In the genomic region with DNA sequence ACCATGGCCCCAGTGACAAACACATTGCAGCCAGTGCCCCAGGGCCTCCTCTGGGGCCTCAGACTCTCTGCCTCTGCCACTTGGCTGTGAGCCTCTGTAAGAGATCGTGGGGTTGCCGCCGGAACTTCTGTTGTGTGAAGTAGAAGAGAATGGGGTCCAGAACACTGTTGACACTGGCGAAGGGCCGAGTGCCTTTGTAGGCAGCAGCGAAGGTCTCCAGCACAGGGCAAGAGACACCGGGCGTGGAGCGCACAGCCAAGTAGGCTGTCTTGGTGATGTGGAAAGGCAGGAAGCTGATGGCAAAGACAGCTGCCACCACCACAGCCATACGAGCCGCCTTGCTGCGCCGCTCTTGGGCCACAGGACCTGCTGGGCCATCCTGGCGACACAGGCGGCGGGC, we compare ENCODE assay signal across 26 mouse cellular contexts. TPM values are rescaled to one million over a fixed set of nuclear protein-coding genes. Genes with fewer than 3 reads are reported as not detected.
DNase-seq lines count a peak whose midpoint lies in the region; ATAC-seq lines count a peak whose summit lies in the region.
"Had no signal": no experiment of that assay in that cellular context is flagged by ENCODE, and none has a peak within 500 bp of the region (broad histone marks: within the 10 kb centered on the region; RNA-seq: fewer than 3 reads in every experiment).

No protein-coding gene starts in this region.

- WGBS in kidney, embryonic 16.5 days: 87% methylated on average over 16 of the region's 16 CpGs
- 92% methylated on average over 16 of the region's 16 CpGs for WGBS in midbrain, embryonic 10.5 days
- 88% methylated on average over 16 of the region's 16 CpGs for WGBS in midbrain, embryonic 15.5 days

- H3K4me2 ChIP-seq in kidney, embryonic 16.5 days (replicated peaks; ENCODE audit: low read depth, low read length): no peak overlapping the region
- H3K4me2 ChIP-seq in midbrain, embryonic 15.5 days: no peak overlapping the region
- H3K4me2 ChIP-seq: forebrain, embryonic 15.5 days; heart, embryonic 13.5 days; limb, embryonic 15.5 days; liver, embryonic 13.5 days; midbrain, embryonic 13.5 days had no signal

- no peak overlapping the region for H3K4me3 ChIP-seq in kidney, embryonic 16.5 days (ENCODE audit: low read length)
- 0 out of 2 replicates have a peak overlapping the region, but pooled peaks have one; percentile 9 for H3K4me3 ChIP-seq in midbrain, embryonic 10.5 days
- H3K4me3 ChIP-seq in midbrain, embryonic 15.5 days: no peak overlapping the region
- H3K4me3 ChIP-seq: forebrain, embryonic 15.5 days; heart, embryonic 13.5 days; limb, embryonic 15.5 days; liver, embryonic 13.5 days; midbrain, embryonic 13.5 days had no signal

- H3K27me3 ChIP-seq in kidney, embryonic 16.5 days (ENCODE audit: insufficient read depth, low read length): no peaks in the 10 kb centered on the region
- H3K27me3 ChIP-seq in midbrain, embryonic 10.5 days (ENCODE audit: low read depth, poor library complexity, severe bottlenecking): peaks cover 11% of the 10 kb centered on the region
- peaks cover 3% of the 10 kb centered on the region for H3K27me3 ChIP-seq in midbrain, embryonic 15.5 days (replicated peaks)
- H3K27me3 ChIP-seq: forebrain, embryonic 15.5 days; limb, embryonic 15.5 days had no signal

- H3K36me3 ChIP-seq in kidney, embryonic 16.5 days (ENCODE audit: insufficient read depth, low read length): no peaks in the 10 kb centered on the region
- H3K36me3 ChIP-seq in midbrain, embryonic 10.5 days: no peaks in the 10 kb centered on the region
- H3K36me3 ChIP-seq in midbrain, embryonic 15.5 days (replicated peaks): no peaks in the 10 kb centered on the region
- H3K36me3 ChIP-seq: forebrain, embryonic 15.5 days; heart, embryonic 13.5 days; limb, embryonic 15.5 days; liver, embryonic 13.5 days; midbrain, embryonic 13.5 days had no signal

- peak overlapping the region; percentile 9; the same call in 1 of the 2 replicates for H3K9ac ChIP-seq in kidney, embryonic 16.5 days (replicated peaks; ENCODE audit: low read length)
- H3K9ac ChIP-seq in midbrain, embryonic 15.5 days: no peak overlapping the region
- H3K9ac ChIP-seq: forebrain, embryonic 15.5 days; heart, embryonic 13.5 days; limb, embryonic 15.5 days; liver, embryonic 13.5 days; midbrain, embryonic 13.5 days had no signal

- peaks cover 12% of the 10 kb centered on the region for H3K4me1 ChIP-seq in kidney, embryonic 16.5 days (ENCODE audit: insufficient read depth, low read length)
- H3K4me1 ChIP-seq in midbrain, embryonic 10.5 days: peaks cover 6% of the 10 kb centered on the region
- H3K4me1 ChIP-seq in midbrain, embryonic 15.5 days: no peaks in the 10 kb centered on the region

- H3K27ac ChIP-seq in kidney, embryonic 16.5 days (ENCODE audit: low read length): no peak overlapping the region
- H3K27ac ChIP-seq in midbrain, embryonic 10.5 days (replicated peaks): 0 out of 2 replicates have a peak overlapping the region, but pooled peaks have one; percentile 13
- no peak overlapping the region for H3K27ac ChIP-seq in midbrain, embryonic 15.5 days
- H3K27ac ChIP-seq: forebrain, embryonic 15.5 days; heart, embryonic 13.5 days; limb, embryonic 15.5 days; liver, embryonic 13.5 days; midbrain, embryonic 13.5 days; stomach, postnatal 0 days had no signal

- no peaks in the 10 kb centered on the region for H3K9me3 ChIP-seq in kidney, embryonic 16.5 days (ENCODE audit: low read length)
- no peaks in the 10 kb centered on the region for H3K9me3 ChIP-seq in midbrain, embryonic 10.5 days (replicated peaks)
- H3K9me3 ChIP-seq in midbrain, embryonic 15.5 days: no peaks in the 10 kb centered on the region
- H3K9me3 ChIP-seq: forebrain, embryonic 15.5 days; heart, embryonic 13.5 days; limb, embryonic 15.5 days; liver, embryonic 13.5 days; midbrain, embryonic 13.5 days had no signal

- no peak for ATAC-seq in kidney, embryonic 16.5 days (ENCODE audit: low FRiP score, low TSS enrichment)
- no peak for ATAC-seq in midbrain, embryonic 15.5 days (replicated peaks)
- ATAC-seq: activated CD4-positive, CD25-positive, alpha-beta regulatory T cell, adult 4 months; forebrain, embryonic 15.5 days; intestine, embryonic 16.5 days; midbrain, embryonic 13.5 days had no signal

- DNase-seq in adrenal gland, postnatal 14 days: peak; percentile 3
- no peak for DNase-seq in adrenal gland, postnatal 25 days
- DNase-seq in kidney, adult 11 months: no peak
- no peak for DNase-seq in midbrain, embryonic 10.5 days (ENCODE audit: low spot score)
- peak; percentile 16 for DNase-seq in fat pad, adult 2 months (ENCODE audit: extremely low read depth, low read depth, low spot score)
- no peak for DNase-seq in gastrocnemius, postnatal 10 days
- DNase-seq: adrenal gland, adult 8-10 months; cerebellum, adult 11-12 months; heart, postnatal 10 days; kidney, adult 9 months; kidney, postnatal 14 days; liver, embryonic 13.5 days; right cerebral cortex, adult 18-20 months; thymus, adult 18-20 months; thymus, postnatal 25 days had no signal

RNA-seq across cellular contexts. Expression of gene Arhgef17, which starts 6.2 kb away (rescaled TPM):
- 43.9 and 47.2 TPM in 2 replicates for total RNA-seq in adrenal gland, postnatal 14 days (2021)
- total RNA-seq in adrenal gland, postnatal 25 days (2021): 76.1 and 81.2 TPM in 2 replicates
- polyA plus RNA-seq in kidney, embryonic 16.5 days (2015; fragmentation: Nextera tagmentation; extraction: Ambion mirVana): 10.7 and 10.8 TPM in 2 replicates
- 6.4 and 7.1 TPM in 2 replicates for polyA plus RNA-seq in midbrain, embryonic 10.5 days (2016; fragmentation: Nextera tagmentation; extraction: Ambion mirVana)
- polyA plus RNA-seq in midbrain, embryonic 15.5 days (2015; fragmentation: Nextera tagmentation; extraction: Ambion mirVana): 13.9 and 14.4 TPM in 2 replicates
- 10 to 100 TPM; 29.6 to 35.5 TPM for total RNA-seq in gastrocnemius, postnatal 10 days (2021)
- total RNA-seq: neutrophil, adult 5-6 weeks had no signal

RNA-seq across cellular contexts. Expression of gene P2ry6, which starts 36.3 kb away (rescaled TPM):
- total RNA-seq in adrenal gland, postnatal 14 days (2021): 2.4 and 4.8 TPM in 2 replicates
- 5.8 and 9.5 TPM in 2 replicates for total RNA-seq in adrenal gland, postnatal 25 days (2021)
- 4.8 and 5.2 TPM in 2 replicates for polyA plus RNA-seq in kidney, embryonic 16.5 days (2015; fragmentation: Nextera tagmentation; extraction: Ambion mirVana)
- 1.8 and 2.4 TPM in 2 replicates for polyA plus RNA-seq in midbrain, embryonic 10.5 days (2016; fragmentation: Nextera tagmentation; extraction: Ambion mirVana)
- 3.2 and 3.6 TPM in 2 replicates for polyA plus RNA-seq in midbrain, embryonic 15.5 days (2015; fragmentation: Nextera tagmentation; extraction: Ambion mirVana)
- 1 to 10 TPM; 2.3 to 4.0 TPM for total RNA-seq in gastrocnemius, postnatal 10 days (2021)
- total RNA-seq: hematopoietic stem cell, adult 5-6 weeks had no signal

Comparison
In these comparisons a context has a peak if more than half of its experiments do, and no peak if none do; other contexts are left out.
1. DNase-seq: peak in adrenal gland, postnatal 14 days (single experiment) and fat pad, adult 2 months (single experiment); none in adrenal gland, postnatal 25 days (single experiment), kidney, adult 11 months (single experiment), midbrain, embryonic 10.5 days (single experiment) and gastrocnemius, postnatal 10 days (single experiment).